Mouse (Mus musculus) embryonic facial prominence, embryonic 14.5 days (tissue): Measurements from ENCODE around the gene Ifi213. TPM values are rescaled to one million over a fixed set of nuclear protein-coding genes. Genes with fewer than 3 reads are reported as not detected.
"Not testable (repeated sequence)": the region's sequence is repeated elsewhere in the genome, so short reads cannot be mapped to it uniquely, and the experiment has no call there.

Experiments
- ATAC-seq: fragments of 200-750 bp; cut with Nextera tagmentation; 2 replicates; pipeline ENCODE4 v1.8.0; 2017; ENCODE audit warnings: low read depth, moderate number of reproducible peaks, moderate TSS enrichment
- DNase-seq: peaks from one replicate; pipeline ENCODE4 v3.0.0-alpha.2; 2015; ENCODE audit warnings: low spot score
- H3K27ac ChIP-seq: fragments of 300-500 bp; sonication (generic); replicated peaks from 2 replicates; pipeline ENCODE4 v1.5.1; 2014; ENCODE audit warnings: low read depth, mild to moderate bottlenecking, low read length, moderate library complexity
- H3K27me3 ChIP-seq: fragments of 300-500 bp; sonication (generic); replicated peaks from 2 replicates; pipeline ENCODE4 v1.6.1; 2014; ENCODE audit warnings: low read length; ENCODE audit not compliant: control insufficient read depth, insufficient read depth
- H3K36me3 ChIP-seq: fragments of 300-500 bp; sonication (generic); 2 replicates; pipeline ENCODE4 v1.6.1; 2014; ENCODE audit warnings: low read length, mixed read lengths; ENCODE audit not compliant: control insufficient read depth, insufficient read depth
- H3K4me1 ChIP-seq: fragments of 300-500 bp; sonication (generic); 2 replicates; pipeline ENCODE4 v1.6.1; 2014; ENCODE audit warnings: antibody characterized with exemption, low read length; ENCODE audit not compliant: control insufficient read depth, insufficient read depth
- H3K4me2 ChIP-seq: fragments of 300-500 bp; sonication (generic); 2 replicates; pipeline ENCODE4 v1.6.1; 2014; ENCODE audit warnings: low read depth, mild to moderate bottlenecking, low read length, moderate library complexity, mixed read lengths
- H3K4me3 ChIP-seq: fragments of 300-500 bp; sonication (generic); 2 replicates; pipeline ENCODE4 v1.5.1; 2014; ENCODE audit warnings: low read depth, mild to moderate bottlenecking, low read length
- H3K9ac ChIP-seq: fragments of 300-500 bp; sonication (generic); 2 replicates; pipeline ENCODE4 v1.6.1; 2014; ENCODE audit warnings: low read depth, mild to moderate bottlenecking, low read length, moderate library complexity, mixed read lengths
- H3K9me3 ChIP-seq: fragments of 300-500 bp; sonication (generic); 2 replicates; pipeline ENCODE4 v1.6.1; 2016; ENCODE audit warnings: low read length; ENCODE audit not compliant: control insufficient read depth
- WGBS: fragments of 180-500 bp; shearing (Covaris S2); extraction: QIAGEN DNeasy Blood & Tissue Kit; methylation state at CpG from one replicate; pipeline ENCODE4 v1.1.7; 2014; 5-methylcytosine and 5-hydroxymethylcytosine counted together
- microRNA-seq: library from miRNA; unstranded; fragments of <30 nt; microRNA quantifications from one replicate; pipeline ENCODE4, GENCODE M21; 2016; ENCODE audit warnings: borderline number of aligned reads
- polyA plus RNA-seq: library from polyadenylated mRNA; unstranded; fragments of >200 nt; fragmentation: Nextera tagmentation; extraction: Ambion mirVana; gene quantifications from 2 replicates; pipeline ENCODE4 v1.2.1, GENCODE M21; 2014

Gene Ifi213
- polyA plus RNA-seq, 1 experiment from 2014 or later = 0.06 TPM

DNA sequence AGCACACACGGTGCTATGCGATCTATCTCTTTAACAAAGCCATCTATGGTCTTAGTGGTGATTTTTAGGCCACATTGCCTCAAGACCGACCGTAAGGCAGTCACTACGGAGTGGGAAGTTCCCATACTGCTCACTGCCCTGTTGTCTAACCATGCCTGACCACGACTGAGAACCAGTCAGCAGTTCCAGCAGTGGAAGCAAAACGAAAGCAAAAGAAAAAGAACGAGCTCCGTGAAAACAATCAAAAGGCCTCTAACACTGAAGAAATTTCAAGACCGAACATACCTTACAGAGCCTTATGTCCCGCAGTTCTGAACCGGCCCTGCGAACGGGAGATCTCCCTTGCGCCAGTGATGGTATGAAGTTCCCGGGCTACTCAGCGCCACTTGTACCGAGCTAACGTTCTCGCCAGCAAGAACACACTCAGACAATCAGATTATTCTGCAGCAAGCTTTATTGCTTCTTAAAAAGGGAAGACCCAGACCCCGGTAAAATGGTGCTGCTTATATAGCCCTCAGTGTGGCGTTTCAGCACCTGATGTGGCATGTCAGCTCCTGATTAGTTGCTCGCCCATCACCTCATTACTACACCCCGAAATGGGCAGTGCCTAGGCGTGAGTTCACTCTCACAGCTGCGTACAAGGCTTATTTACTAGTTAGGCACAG, 19.0 kb downstream of the Ifi213 start:
- Histone ChIP-seq H3K4me3 (no peak overlapping the region), H3K36me3 (no peaks in the 10 kb centered on the region), H3K9me3 (peaks cover 27% of the 10 kb centered on the region; the same call in 1 of the 2 replicates), H3K27ac (no peak overlapping the region), H3K27me3 (no peaks in the 10 kb centered on the region), H3K4me2 (no peak overlapping the region), H3K9ac (no peak overlapping the region), H3K4me1 (no peaks in the 10 kb centered on the region)
- ATAC-seq (no peak), DNase-seq (no peak)
- 94% methylated on average over 26 of the region's 26 CpGs for WGBS

DNA sequence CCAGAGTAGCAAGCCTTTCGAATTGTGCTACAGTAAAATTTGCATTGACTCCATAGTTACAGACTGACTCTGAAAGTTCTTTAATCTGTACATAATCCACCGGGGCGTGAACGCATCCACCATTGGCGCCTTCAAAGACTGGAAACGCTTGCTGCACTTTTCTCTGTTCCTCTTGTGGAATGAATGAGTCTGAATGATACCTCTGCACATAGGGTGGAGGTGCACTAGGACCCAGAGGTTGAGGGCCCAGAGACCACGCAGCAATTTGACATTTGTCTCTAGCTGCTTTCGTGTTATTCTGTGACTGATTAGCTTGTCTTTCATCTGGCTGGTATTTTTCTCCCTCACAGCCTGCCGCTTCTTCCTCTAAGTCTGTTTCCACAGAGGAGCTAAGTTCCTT, 20.0 kb downstream of the Ifi213 start:
- ATAC-seq (no peak), DNase-seq (no peak)
- no peak overlapping the region for H3K4me3 ChIP-seq
- H3K4me2 ChIP-seq = no peak overlapping the region
- WGBS = 92% methylated on average over 9 of the region's 9 CpGs
- H3K4me1 ChIP-seq = no peaks in the 10 kb centered on the region
- H3K27ac ChIP-seq = no peak overlapping the region
- no peaks in the 10 kb centered on the region for H3K36me3 ChIP-seq
- H3K9ac ChIP-seq = no peak overlapping the region
- peaks cover 27% of the 10 kb centered on the region; the same call in 1 of the 2 replicates for H3K9me3 ChIP-seq
- no peaks in the 10 kb centered on the region for H3K27me3 ChIP-seq

DNA sequence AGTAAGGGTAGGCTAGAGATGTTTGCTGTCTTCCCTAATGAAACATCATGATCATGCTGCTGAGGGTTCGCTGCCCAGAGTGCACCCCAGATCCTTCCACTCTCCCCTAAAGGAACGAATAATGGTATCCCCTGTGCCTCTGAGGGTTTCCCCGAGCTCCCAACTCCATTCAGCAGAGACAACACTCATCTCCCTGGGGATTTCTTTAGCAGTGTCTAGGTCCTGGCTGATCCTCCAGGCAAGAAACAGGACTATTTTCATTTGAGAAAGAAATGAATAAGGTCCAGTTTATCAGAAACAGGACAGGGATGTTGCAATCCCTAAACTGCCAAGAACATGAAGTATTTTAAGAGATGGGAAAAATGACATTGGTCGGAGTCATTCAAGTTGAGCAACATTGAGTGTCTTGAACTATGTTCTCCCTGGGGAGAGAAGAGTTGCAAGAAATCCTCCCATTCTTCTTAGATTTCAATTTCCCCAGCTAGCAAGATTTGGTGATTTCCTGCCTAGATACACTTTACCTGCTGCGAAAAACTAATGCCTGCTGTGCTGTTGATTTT, 48.5 kb downstream of the Ifi213 start:
- H3K9me3 ChIP-seq, H3K36me3 ChIP-seq, H3K27me3 ChIP-seq, H3K4me1 ChIP-seq, H3K4me2 ChIP-seq, H3K4me3 ChIP-seq, DNase-seq, H3K27ac ChIP-seq, ATAC-seq, H3K9ac ChIP-seq: not testable (repeated sequence)
- WGBS = 86% methylated on average over 5 of the region's 5 CpGs

GRCm38 (mm10) chr1:173548798-173549197, 50.3 kb downstream of the Ifi213 start:
- 82% methylated on average over 3 of the region's 3 CpGs for WGBS

DNA sequence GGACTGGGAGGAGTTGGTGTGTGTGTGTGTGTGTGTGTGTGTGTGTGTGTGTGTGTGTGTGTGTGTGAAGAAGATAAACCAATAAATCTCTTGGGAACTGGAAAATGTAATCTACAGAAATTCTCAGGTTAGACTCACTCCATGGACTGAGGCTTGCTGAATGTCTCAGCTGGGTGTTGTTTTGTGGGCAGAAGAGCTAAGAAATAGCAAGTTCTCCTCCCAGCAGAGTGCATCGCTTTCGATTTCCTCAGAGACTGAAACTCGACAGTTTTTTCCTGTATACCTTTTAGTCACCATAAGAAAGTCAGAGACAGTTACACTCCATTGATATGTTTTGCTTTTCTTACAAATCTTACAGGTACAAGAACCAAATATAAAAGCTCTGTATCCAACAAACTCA, 63.3 kb downstream of the Ifi213 start, which contains the start of gene Ifi214:
Gene Ifi214 (minus strand): TSS at position 167 of the 400 bp plus-strand sequence.
- H3K4me3 ChIP-seq, DNase-seq, H3K36me3 ChIP-seq, ATAC-seq, H3K27ac ChIP-seq, H3K4me1 ChIP-seq, H3K9ac ChIP-seq, H3K9me3 ChIP-seq, H3K27me3 ChIP-seq, H3K4me2 ChIP-seq: not testable (repeated sequence)
- 88% methylated on average over 3 of the region's 3 CpGs for WGBS

More at GRCm38 (mm10) chr1:173548798-173549197, 50.3 kb downstream of the Ifi213 start:
- H3K4me3 ChIP-seq, H3K27me3 ChIP-seq, H3K4me1 ChIP-seq, H3K4me2 ChIP-seq, DNase-seq, H3K9me3 ChIP-seq, H3K9ac ChIP-seq, ATAC-seq, H3K36me3 ChIP-seq, H3K27ac ChIP-seq: not testable (repeated sequence)

- H3K27me3 ChIP-seq = no peaks in the 10 kb centered on the region
- no peak overlapping the region for H3K4me2 ChIP-seq
- H3K9ac ChIP-seq = no peak overlapping the region
- DNase-seq (no peak), ATAC-seq (no peak)
- H3K36me3 ChIP-seq = no peaks in the 10 kb centered on the region
- no peak overlapping the region for H3K27ac ChIP-seq
- H3K9me3 ChIP-seq = no peaks in the 10 kb centered on the region
- no peak overlapping the region for H3K4me3 ChIP-seq
- H3K4me1 ChIP-seq = no peaks in the 10 kb centered on the region
Observed at GRCm38 (mm10) chr1:173521452-173521851, 77.6 kb downstream of the Ifi213 start.

Small RNA genes lying within 50 kb of the gene (microRNA-seq; reads per million reads assigned to microRNA genes)
- gene Gm44339 (not detected), gene Gm44481 (not detected)

Other genes starting within 250 kb of the Ifi213 start
- gene Aim2, start 248.4 kb downstream of the Ifi213 start, polyA plus RNA-seq = 0.53 and 1.3 TPM in 2 replicates
- gene Cadm3, start 231.6 kb downstream of the Ifi213 start, polyA plus RNA-seq = 11.6 and 12.3 TPM in 2 replicates
- 0.17 and 0.24 TPM in 2 replicates for gene Ifi206, start 108.2 kb downstream of the Ifi213 start, polyA plus RNA-seq
- gene Ifi214, start 63.3 kb downstream of the Ifi213 start, polyA plus RNA-seq = not detected in 2 replicates
- gene Ifi209, start 31.6 kb upstream of the Ifi213 start, polyA plus RNA-seq = 0.29 and 0.33 TPM in 2 replicates
- not detected in 2 replicates for gene Ifi208, start 74.4 kb upstream of the Ifi213 start, polyA plus RNA-seq
- 1.5 and 2.7 TPM in 2 replicates for gene Ifi207, start 142.5 kb upstream of the Ifi213 start, polyA plus RNA-seq
- gene Ifi204, start 167.7 kb upstream of the Ifi213 start, polyA plus RNA-seq = 2.5 and 3.0 TPM in 2 replicates